Mouse (Mus musculus) midbrain, embryonic 14.5 days (tissue): ENCODE measurements at regions not wholly inside any gene's neighbourhood (a gene's known extent, or its start where the extent isn't known, plus 50 kb on each side); places are given as distances from the start of the nearest gene placed in this dataset.

Experiments used
- ATAC-seq: fragments of 200-750 bp; cut with Nextera tagmentation; 2 replicates; pipeline ENCODE4 v1.8.0; 2017; ENCODE audit warnings: moderate number of reproducible peaks, moderate library complexity; ENCODE audit not compliant: low FRiP score, low TSS enrichment
- DNase-seq: peaks from one replicate; pipeline ENCODE4 v3.0.0-alpha.2; 2015
- H3K27ac ChIP-seq: fragments of 300-500 bp; sonication (generic); replicated peaks from 2 replicates; pipeline ENCODE4 v1.5.1; 2014; ENCODE audit warnings: mild to moderate bottlenecking, low read depth, low read length, moderate library complexity
- H3K27me3 ChIP-seq: fragments of 300-500 bp; sonication (generic); 2 replicates; pipeline ENCODE4 v1.6.1; 2014; ENCODE audit warnings: low read length, control low read depth, mixed read lengths; ENCODE audit not compliant: control insufficient read depth, insufficient read depth
- H3K36me3 ChIP-seq: fragments of 300-500 bp; sonication (generic); 2 replicates; pipeline ENCODE4 v1.6.1; 2014; ENCODE audit warnings: low read length, control low read depth; ENCODE audit not compliant: control insufficient read depth, insufficient read depth
- H3K4me1 ChIP-seq: fragments of 300-500 bp; sonication (generic); 2 replicates; pipeline ENCODE4 v1.6.1; 2014; ENCODE audit warnings: mild to moderate bottlenecking, antibody characterized with exemption, low read length, control low read depth; ENCODE audit not compliant: control insufficient read depth, insufficient read depth
- H3K4me2 ChIP-seq: fragments of 300-500 bp; sonication (generic); 2 replicates; pipeline ENCODE4 v1.6.1; 2014; ENCODE audit warnings: mild to moderate bottlenecking, low read length, moderate library complexity
- H3K4me3 ChIP-seq: fragments of 300-500 bp; sonication (generic); replicated peaks from 2 replicates; pipeline ENCODE4 v1.5.1; 2014; ENCODE audit warnings: low read depth, low read length
- H3K9ac ChIP-seq: fragments of 300-500 bp; sonication (generic); replicated peaks from 2 replicates; pipeline ENCODE4 v1.6.1; 2014; ENCODE audit warnings: mild to moderate bottlenecking, low read length, moderate library complexity
- H3K9me3 ChIP-seq: fragments of 300-500 bp; sonication (generic); 2 replicates; pipeline ENCODE4 v1.6.1; 2016; ENCODE audit warnings: low read length, control low read depth, mixed read lengths; ENCODE audit not compliant: control insufficient read depth
- WGBS: fragments of 180-500 bp; shearing (Covaris S2); extraction: QIAGEN DNeasy Blood & Tissue Kit; methylation state at CpG from one replicate; pipeline ENCODE4 v1.1.7; 2014; 5-methylcytosine and 5-hydroxymethylcytosine counted together

DNA sequence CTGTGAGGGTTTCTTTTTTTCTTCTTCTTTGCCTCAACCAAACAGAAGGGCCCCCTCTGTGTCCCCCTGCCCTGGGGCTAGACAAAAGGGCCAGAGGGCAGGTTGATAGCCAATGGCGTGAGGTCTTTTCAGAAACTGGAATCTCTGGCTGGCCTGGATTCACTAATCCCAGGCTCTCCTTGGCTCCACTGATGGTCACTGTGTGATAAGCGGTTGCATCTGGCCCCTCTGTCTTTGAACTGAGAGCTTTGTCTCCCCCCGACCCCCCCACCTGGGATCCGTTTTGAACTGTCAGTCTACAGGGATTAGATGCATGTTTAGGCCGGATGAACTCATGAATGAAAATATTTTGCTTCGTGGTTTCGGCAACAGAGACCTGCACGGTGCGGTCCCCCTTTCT is 112.6 kb upstream of the Pitx1 start:
- no peak overlapping the region for H3K4me3 ChIP-seq
- H3K27ac ChIP-seq = no peak overlapping the region
- DNase-seq (no peak), ATAC-seq (no peak)
- WGBS = 16% methylated on average over 9 of the region's 9 CpGs
- no peak overlapping the region for H3K4me2 ChIP-seq
- 0 out of 2 replicates have a peak, but pooled peaks cover 8% of the 10 kb centered on the region for H3K4me1 ChIP-seq
- no peaks in the 10 kb centered on the region for H3K36me3 ChIP-seq
- H3K9me3 ChIP-seq = no peaks in the 10 kb centered on the region
- H3K9ac ChIP-seq = no peak overlapping the region
- H3K27me3 ChIP-seq = no peaks in the 10 kb centered on the region; the same call in 1 of the 2 replicates

GRCm38 (mm10) chr13:55948144-55948543 is 112.2 kb upstream of the Pitx1 start:
- no peaks in the 10 kb centered on the region for H3K9me3 ChIP-seq
- no peak overlapping the region for H3K4me2 ChIP-seq
- H3K4me3 ChIP-seq = no peak overlapping the region
- WGBS = 23% methylated on average over 2 of the region's 2 CpGs
- H3K36me3 ChIP-seq = no peaks in the 10 kb centered on the region
- no peak overlapping the region for H3K9ac ChIP-seq
- DNase-seq (no peak), ATAC-seq (no peak)
- H3K27ac ChIP-seq = no peak overlapping the region
- H3K4me1 ChIP-seq = 0 out of 2 replicates have a peak, but pooled peaks cover 8% of the 10 kb centered on the region
- H3K27me3 ChIP-seq = no peaks in the 10 kb centered on the region; the same call in 1 of the 2 replicates

GRCm38 (mm10) chr13:55937417-55937816 is 101.4 kb upstream of the Pitx1 start:
- DNase-seq = no peak
- no peak overlapping the region for H3K9ac ChIP-seq
- no peaks in the 10 kb centered on the region for H3K4me1 ChIP-seq
- H3K4me3 ChIP-seq = no peak overlapping the region
- H3K9me3 ChIP-seq = no peaks in the 10 kb centered on the region
- 84% methylated on average over 9 of the region's 9 CpGs for WGBS
- H3K36me3 ChIP-seq = no peaks in the 10 kb centered on the region
- H3K27ac ChIP-seq = no peak overlapping the region
- H3K4me2 ChIP-seq = no peak overlapping the region
- no peaks in the 10 kb centered on the region for H3K27me3 ChIP-seq
- ATAC-seq = no peak

DNA sequence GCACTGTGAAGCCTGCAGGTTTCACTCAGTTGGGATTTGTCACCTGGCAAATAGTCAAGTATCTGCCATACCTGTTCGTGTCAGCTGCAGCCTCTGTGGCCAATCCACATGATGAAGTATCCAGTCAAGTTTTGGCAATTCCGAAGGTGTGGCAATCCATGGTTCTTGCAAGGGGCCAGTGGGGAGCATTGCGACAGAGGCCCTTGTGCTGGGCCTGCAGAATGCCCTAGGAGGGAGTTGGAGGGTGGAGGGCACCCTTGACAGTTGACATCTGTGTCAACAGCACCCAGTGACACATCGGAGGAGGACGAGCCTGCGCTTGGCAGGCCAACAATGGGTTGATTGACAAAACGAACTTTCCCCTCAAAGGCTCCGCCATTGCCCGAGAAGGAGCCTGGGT is 101.0 kb upstream of the Pitx1 start:
- Histone ChIP-seq H3K36me3 (no peaks in the 10 kb centered on the region), H3K4me3 (no peak overlapping the region), H3K27me3 (no peaks in the 10 kb centered on the region), H3K9me3 (no peaks in the 10 kb centered on the region), H3K4me2 (no peak overlapping the region), H3K9ac (no peak overlapping the region), H3K27ac (no peak overlapping the region), H3K4me1 (no peaks in the 10 kb centered on the region)
- 80% methylated on average over 9 of the region's 9 CpGs for WGBS
- no peak for ATAC-seq
- no peak for DNase-seq

DNA sequence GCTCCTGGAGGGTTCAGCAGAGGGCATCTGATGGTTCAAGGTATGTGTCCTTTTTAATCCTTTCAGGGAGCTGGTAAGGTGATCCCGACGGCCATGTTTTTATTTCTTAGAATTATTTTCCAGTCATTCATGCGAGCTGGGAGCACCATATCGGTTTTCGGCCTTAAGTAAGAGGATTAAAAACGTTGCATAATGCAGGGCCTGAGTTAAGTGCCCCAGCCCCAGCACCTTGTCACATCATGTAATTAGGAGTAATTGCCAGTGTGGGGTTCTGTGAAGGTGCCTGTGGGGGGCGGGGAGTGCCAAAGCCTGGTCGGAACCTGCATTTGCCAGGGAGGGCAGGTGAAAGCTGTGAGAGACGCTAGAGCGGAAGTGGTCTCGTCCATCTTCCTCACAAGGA is 94.6 kb upstream of the Pitx1 start:
- H3K36me3 ChIP-seq = no peaks in the 10 kb centered on the region
- no peak overlapping the region for H3K9ac ChIP-seq
- 68% methylated on average over 11 of the region's 11 CpGs for WGBS
- ATAC-seq (no peak), DNase-seq (no peak)
- H3K4me3 ChIP-seq = no peak overlapping the region
- no peaks in the 10 kb centered on the region for H3K4me1 ChIP-seq
- H3K27ac ChIP-seq = no peak overlapping the region
- no peaks in the 10 kb centered on the region for H3K9me3 ChIP-seq
- no peak overlapping the region for H3K4me2 ChIP-seq
- H3K27me3 ChIP-seq = no peaks in the 10 kb centered on the region

DNA sequence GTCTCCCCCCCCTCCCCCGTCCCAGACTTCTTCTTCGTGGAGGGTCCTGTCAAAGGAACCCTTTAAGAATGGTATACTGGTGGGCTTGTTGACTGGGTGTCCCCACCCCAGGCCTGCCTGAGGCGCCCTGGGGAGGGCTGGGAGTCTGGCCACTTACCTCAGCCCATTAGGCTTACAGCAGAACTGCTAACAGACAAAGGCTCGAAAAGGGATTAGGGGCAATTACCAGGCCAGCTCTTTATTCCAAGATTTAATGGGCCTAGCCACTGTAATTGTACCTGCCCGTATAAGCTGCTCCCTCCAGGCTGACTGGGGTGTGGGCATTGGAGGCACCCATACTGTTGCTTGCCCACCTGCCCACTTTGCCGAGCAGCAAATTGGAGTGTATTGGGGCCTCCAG is 93.8 kb upstream of the Pitx1 start:
- Histone ChIP-seq H3K4me2 (no peak overlapping the region), H3K27me3 (no peaks in the 10 kb centered on the region), H3K9ac (no peak overlapping the region), H3K4me3 (no peak overlapping the region), H3K9me3 (no peaks in the 10 kb centered on the region), H3K36me3 (no peaks in the 10 kb centered on the region), H3K4me1 (no peaks in the 10 kb centered on the region), H3K27ac (no peak overlapping the region)
- WGBS = 56% methylated on average over 6 of the region's 6 CpGs
- DNase-seq (no peak), ATAC-seq (no peak)

DNA sequence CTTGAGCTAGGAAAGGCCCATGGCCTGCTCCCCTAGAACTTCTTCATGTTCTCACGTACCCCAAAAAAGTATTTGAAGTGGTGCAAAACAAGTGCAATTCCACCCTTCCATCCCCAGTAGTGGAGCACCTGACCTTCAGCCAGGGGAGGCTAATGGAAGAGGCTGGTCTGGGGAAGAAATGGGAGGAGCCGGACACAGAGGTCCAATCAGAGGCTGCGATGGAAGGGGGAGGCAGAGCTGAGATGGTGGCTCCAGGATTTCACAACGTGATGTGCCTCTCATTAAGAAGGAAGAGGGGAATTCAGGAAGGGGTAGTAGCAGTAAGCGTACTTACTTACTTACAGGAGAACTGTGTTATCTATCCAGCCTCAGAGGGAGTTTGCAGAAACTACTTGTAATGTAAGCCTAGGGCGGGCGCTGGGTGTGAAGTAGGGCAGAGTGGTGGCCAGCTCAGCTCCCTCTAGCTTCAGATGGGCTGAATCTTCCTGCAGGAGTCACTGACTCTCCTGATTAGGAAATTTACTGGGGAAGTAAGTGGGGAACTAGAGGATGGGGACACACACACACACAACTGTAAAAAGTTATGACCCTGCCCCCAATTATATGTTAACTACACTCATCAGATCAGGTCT is 87.6 kb upstream of the Pitx1 start:
- Histone ChIP-seq H3K9me3 (no peaks in the 10 kb centered on the region), H3K4me3 (no peak overlapping the region), H3K27me3 (peaks cover 4% of the 10 kb centered on the region; the same call in 1 of the 2 replicates), H3K9ac (no peak overlapping the region), H3K4me1 (no peaks in the 10 kb centered on the region), H3K36me3 (no peaks in the 10 kb centered on the region), H3K27ac (no peak overlapping the region), H3K4me2 (no peak overlapping the region)
- DNase-seq = peak; percentile 20
- no peak for ATAC-seq
- 20% methylated on average over 7 of the region's 7 CpGs for WGBS

DNA sequence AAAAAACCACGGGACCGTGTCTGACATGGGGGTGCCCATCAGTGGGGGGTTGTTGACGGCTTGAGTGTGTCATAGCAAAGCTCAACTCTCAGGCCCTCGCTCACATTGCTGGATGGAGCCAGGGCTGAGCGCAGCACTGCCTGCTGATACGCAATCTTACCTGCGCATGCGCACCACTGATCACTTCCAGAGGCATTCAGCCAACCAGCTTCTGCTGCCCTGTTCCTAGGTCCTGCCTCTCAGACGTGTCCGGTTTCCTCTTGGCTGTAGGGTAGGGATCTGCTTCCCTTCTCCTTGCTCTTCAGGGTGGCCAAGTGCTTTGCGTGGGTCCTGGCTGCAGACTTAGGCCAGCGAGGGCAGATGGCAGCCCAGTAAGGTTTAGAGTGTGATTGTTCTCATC is 81.3 kb upstream of the Pitx1 start:
- DNase-seq = no peak
- H3K4me1 ChIP-seq = 0 out of 2 replicates have a peak, but pooled peaks cover 3% of the 10 kb centered on the region
- no peaks in the 10 kb centered on the region for H3K9me3 ChIP-seq
- no peak for ATAC-seq
- H3K9ac ChIP-seq = no peak overlapping the region
- no peaks in the 10 kb centered on the region; the same call in 1 of the 2 replicates for H3K27me3 ChIP-seq
- H3K36me3 ChIP-seq = no peaks in the 10 kb centered on the region
- 94% methylated on average over 12 of the region's 12 CpGs for WGBS
- no peak overlapping the region for H3K4me3 ChIP-seq
- H3K27ac ChIP-seq = no peak overlapping the region
- H3K4me2 ChIP-seq = no peak overlapping the region

DNA sequence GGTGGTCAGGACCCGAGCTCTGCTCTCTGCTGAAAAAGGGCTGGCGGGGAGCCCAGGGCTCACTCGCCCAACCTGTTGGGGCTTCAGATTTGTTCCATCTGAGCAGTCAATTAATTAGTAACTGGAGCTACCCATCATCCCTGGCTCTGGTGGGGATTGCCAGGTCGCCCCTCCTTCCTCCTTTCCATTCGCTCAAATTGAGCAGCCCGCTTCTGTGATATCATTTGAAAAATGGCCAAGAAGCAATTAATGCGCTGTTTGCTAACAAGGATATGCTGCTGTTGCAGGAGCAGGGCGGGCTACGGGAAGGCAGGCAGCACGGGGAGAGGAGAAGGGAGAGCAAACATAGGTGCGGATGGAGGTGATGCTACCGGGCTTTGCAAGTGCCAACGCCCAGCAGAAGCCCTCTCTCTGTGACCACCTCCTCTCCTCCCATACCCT is 76.3 kb upstream of the Pitx1 start:
- no peak overlapping the region for H3K27ac ChIP-seq
- DNase-seq (peak; percentile 65), ATAC-seq (no peak)
- no peaks in the 10 kb centered on the region for H3K9me3 ChIP-seq
- WGBS = 54% methylated on average over 13 of the region's 13 CpGs
- 0 out of 2 replicates have a peak, but pooled peaks cover 3% of the 10 kb centered on the region for H3K4me1 ChIP-seq
- no peaks in the 10 kb centered on the region for H3K27me3 ChIP-seq
- no peak overlapping the region for H3K4me3 ChIP-seq
- H3K9ac ChIP-seq = no peak overlapping the region
- H3K4me2 ChIP-seq = no peak overlapping the region
- H3K36me3 ChIP-seq = no peaks in the 10 kb centered on the region
